Mouse (Mus musculus) thymus, postnatal 14 days (tissue): ENCODE measurements at regions not wholly inside any gene's neighbourhood (a gene's known extent, or its start where the extent isn't known, plus 50 kb on each side); places are given as distances from the start of the nearest gene placed in this dataset.
"Not testable (repeated sequence)": the region's sequence is repeated elsewhere in the genome, so short reads cannot be mapped to it uniquely, and the experiment has no call there.

Experiments
- DNase-seq: peaks from one replicate; pipeline ENCODE4 v3.0.0; 2021

DNA sequence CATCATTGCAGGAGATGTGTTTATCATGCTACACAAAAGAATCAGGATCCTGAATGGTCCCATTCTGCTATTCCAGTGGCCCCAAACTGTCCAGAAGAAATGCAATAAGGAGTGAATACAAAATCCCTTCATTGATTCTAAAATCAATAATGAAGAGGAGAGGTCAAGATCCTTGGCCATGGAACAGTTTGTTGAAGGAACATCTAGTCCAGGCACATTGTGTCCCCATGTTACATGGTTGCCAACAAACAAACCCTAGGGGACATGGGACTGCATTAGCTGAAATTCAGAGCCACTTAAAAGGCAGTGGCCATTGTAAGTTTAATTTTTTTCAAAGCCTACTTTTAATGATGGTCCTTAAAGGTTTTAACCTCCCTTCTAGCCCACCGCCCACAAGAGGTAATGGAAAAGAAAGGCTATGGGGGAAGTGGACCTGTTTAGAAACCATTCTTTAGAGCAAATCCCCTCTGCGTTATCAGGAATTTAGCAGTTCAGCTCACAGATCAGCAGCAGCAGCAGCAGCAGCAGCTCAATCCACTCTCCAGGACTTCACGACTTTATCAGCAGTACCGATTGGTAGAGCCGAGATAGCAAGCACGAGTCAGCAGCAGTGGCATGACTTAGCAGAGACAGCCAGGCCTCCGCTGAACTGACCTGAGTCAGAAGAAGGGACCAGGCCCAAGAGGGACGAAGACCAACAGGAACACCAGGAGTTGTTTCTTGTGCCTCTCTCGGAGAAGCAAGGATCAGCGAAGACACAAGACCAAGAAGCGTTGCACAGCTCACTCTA is 268.3 kb downstream of the Setd4 start:
- DNase-seq = no peak

- no peak for DNase-seq
Measured at GRCm38 (mm10) chr16:93333654-93334053, 270.2 kb downstream of the Setd4 start.

GRCm38 (mm10) chr16:93328680-93329395 is 275.0 kb downstream of the Setd4 start:
- DNase-seq = no peak

DNA sequence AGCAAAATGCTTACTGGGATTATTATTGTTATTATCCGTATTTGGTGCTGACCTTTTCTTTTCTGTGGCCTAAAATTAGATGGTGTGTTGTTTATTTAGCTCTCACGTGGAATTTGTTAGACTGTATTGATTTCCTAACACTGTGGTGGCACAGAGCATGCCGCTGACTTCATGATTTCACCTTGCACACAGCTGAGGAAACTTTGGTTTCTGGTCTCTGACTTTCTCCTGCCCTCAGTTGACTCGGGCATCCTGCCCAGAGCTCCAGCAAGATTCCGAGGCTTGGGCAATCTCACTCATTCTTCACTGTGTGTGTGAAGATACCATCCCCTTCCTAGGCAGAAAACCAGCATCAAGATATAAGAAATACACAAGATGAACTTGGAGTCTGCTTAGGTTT is 279.0 kb downstream of the Setd4 start:
- no peak for DNase-seq

- no peak for DNase-seq
Measured at GRCm38 (mm10) chr16:93323172-93323571, 280.7 kb downstream of the Setd4 start.

DNA sequence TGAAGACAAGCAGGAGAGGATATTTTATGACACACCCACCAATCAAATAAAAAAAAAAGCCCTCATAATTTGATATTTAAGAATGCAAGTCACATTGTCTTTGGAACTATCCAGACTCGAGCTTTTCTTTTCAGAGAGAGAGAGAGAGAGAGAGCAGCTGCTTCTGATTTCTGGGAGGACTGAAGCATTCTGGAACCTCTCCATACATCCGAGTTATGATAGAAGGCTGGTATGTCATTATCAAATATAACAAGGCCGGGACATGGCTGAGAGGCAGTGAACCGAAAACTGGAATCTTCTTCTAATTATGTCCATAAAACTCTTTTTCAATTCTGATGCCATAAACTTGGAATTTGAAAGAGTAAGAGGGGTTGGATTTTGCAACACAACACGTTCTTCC is 284.3 kb downstream of the Setd4 start:
- DNase-seq = no peak

GRCm38 (mm10) chr16:93311644-93312043 is 292.2 kb downstream of the Setd4 start:
- DNase-seq = no peak

DNA sequence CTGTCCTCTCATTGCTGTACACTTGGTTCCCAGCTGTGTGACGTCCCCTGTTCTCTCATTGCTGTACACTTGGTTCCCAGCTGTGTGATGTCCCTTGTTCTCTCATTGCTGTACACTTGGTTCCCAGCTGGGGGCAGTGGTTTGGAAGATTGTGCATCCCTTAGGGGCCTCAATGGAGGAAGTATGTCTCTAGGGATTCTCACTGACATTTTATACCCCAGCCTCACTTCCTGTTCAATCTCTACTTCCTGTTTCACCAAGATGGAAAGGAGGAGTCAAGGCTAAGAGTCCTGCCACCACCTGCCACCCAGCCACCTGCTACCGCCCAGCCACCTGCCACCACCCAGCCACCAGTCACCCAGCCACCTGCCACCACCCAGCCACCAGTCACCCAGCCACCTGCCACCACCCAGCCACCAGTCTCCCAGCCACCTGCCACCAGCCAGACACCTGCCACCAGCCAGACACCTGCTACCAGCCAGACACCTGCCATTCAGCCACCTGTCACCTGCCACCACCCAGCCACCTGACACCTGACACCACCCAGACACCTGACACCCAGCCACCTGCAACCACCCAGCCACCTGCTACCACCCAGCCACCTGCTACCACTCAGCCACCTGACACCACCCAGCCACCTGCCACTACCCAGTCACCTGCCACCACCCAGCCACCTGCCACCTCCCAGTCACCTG is 295.1 kb downstream of the Setd4 start:
- DNase-seq = no peak

- no peak for DNase-seq
Measured at GRCm38 (mm10) chr16:93306951-93307350, 296.9 kb downstream of the Setd4 start.

- not testable (repeated sequence) for DNase-seq
Measured at GRCm38 (mm10) chr16:93306140-93306539, 297.7 kb downstream of the Setd4 start.

- DNase-seq = peak; percentile 31
Measured at GRCm38 (mm10) chr16:93294430-93294829, 309.4 kb downstream of the Setd4 start.

- peak; percentile 86 for DNase-seq
Measured at GRCm38 (mm10) chr16:93292965-93293653, 310.8 kb downstream of the Setd4 start.

DNA sequence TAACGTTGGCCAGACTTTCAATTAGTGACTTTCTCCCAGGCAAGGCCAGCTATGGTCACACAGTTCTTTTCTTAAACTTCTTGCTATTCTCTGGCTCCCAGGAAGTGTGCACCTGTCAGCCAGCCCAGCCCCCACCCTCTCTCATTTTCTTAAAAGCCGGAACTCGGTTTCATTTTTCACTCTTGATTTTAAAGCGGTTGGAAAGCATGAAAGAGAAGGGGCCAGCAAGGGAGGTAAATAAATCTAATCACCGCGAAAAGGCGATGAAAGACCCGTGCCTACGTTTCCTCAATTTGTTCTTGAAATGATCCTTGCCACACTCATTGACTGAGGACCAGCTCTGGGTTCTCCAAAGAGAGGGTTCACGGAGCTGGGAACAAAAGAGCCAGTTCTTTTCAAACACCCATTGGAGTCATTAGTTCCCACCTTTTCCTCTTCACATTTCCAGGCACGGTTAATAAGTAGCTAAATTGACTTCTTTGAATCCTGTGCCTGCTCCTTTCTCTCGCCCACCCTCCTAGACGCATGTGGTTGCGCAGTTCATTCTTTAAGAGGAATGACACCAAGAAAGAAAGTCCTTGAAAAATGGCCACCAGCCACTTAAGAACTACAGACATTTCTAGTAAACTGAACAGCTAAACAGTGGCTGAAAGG is 311.6 kb downstream of the Setd4 start:
- DNase-seq = peak; percentile 42

DNA sequence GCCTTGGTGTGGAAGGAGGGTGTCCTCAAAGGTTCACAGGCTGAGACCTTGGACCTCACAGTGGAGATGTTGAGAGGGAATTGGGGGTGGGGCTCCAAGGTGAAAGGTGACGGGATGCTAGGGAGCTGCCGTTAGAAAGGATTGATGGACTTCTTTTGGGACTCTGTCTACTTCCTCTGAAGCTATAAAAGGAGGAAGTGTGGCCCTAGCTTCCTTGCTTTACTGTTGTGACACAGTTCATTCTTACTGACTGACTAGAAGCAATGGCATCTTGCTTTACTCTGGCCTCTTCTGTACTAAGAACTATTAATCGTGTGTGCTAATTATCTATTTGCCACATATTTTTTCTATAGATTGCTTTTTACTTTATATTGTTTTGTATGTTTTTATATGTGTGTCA is 315.8 kb downstream of the Setd4 start:
- DNase-seq = no peak

- DNase-seq = no peak
Measured at GRCm38 (mm10) chr16:93287520-93287919, 316.3 kb downstream of the Setd4 start.

DNA sequence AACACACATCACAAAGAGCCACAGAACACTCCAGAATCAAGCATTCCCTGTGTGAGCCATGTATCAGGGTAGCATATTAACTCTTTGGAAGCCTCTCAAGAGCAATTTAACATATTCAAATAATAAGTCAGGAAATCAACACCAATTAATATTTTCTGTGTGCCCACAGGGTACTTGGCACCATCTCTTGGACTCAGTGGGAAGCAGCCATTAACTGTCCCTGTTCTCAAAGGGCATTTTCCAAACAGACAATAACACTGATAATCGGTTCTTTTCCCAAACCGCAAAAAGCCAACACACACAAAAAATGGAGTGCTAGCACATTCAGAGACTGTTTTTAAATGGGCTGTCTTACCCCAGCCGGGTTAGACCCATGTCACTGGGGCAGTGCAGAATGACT is 317.0 kb downstream of the Setd4 start:
- DNase-seq = no peak

- DNase-seq = no peak
Measured at GRCm38 (mm10) chr16:93285191-93285590, 318.7 kb downstream of the Setd4 start.

DNA sequence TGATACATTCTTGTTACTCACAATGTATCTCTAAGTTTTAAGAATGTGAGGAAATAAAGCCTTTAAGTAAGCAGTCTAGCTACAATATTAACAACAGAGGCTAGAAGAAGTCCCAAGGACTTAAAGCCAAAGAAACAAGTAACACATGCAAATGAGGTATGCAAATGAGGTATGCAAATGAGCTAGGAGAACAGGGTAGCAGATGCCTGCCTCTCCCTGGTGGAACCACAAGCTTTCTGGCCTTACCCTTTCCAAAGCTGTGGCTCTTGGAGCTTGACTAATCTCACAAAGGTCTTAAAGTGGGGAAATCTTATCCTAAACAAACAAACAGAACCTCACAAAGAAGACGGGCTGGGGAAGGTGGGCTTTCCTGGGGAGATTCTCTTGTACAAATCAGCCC is 322.1 kb downstream of the Setd4 start:
- DNase-seq = no peak

GRCm38 (mm10) chr16:93272636-93273035 is 331.2 kb downstream of the Setd4 start:
- no peak for DNase-seq

GRCm38 (mm10) chr16:93272146-93272545 is 331.7 kb downstream of the Setd4 start:
- no peak for DNase-seq

GRCm38 (mm10) chr16:93264061-93264585 is 339.7 kb downstream of the Setd4 start:
- no peak for DNase-seq

DNA sequence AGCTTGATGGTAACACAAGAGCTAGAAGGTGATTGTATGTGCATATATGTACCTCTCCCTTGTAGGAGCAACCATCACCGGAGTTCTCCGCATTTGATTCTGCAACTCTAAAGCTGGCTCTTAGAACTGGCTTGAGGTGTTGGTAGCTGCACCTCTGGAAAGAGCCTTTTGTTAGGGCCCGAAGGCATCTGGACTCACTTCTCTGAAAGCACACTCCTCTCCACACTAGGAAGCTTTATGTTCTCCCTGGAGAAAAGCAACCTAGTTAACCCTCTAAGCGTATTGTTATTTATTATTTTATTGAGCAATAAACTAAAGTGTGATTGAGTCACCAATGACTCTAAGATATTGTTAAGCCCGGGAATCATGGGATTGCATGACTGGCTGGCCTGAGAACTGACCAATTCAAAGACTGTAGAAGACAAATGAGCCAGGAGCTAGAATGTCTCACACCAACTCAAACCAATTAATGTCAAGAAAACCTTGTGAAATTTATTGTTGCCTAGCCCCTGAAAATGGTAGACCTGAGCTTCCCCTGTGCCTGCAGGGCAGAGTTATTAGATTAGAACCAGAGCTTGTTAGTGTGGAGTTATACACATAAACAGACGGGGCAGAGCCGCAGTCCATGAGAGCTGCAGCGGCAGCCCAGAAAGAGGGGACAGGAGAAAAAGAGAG is 340.6 kb downstream of the Setd4 start:
- DNase-seq = no peak
